Mouse (Mus musculus) C2C12 (cell line): ENCODE results near the gene Dync1i1. TPM values are rescaled to one million over a fixed set of nuclear protein-coding genes. Genes with fewer than 3 reads are reported as not detected.

ENCODE experiments used
- H3K27me3 ChIP-seq: one replicate; pipeline ENCODE4 v1.6.1; 2011; ENCODE audit not compliant: control insufficient read depth, insufficient read depth, insufficient read length
- H3K36me3 ChIP-seq: one replicate; pipeline ENCODE4 v1.6.1; 2011; ENCODE audit not compliant: control insufficient read depth, insufficient read depth
- H3K4me3 ChIP-seq: one replicate; pipeline ENCODE4 v1.5.1; 2011; ENCODE audit warnings: mild to moderate bottlenecking, control low read depth; ENCODE audit not compliant: poor library complexity, insufficient read depth, severe bottlenecking
- H3K79me2 ChIP-seq: one replicate; pipeline ENCODE4 v1.6.1; 2011; ENCODE audit not compliant: control insufficient read depth, insufficient read depth
- H3K79me3 ChIP-seq: one replicate; pipeline ENCODE4 v1.6.1; 2011; ENCODE audit warnings: low read depth, control low read depth
- H3ac ChIP-seq: one replicate; pipeline ENCODE3; 2011; ENCODE audit warnings: low read depth; ENCODE audit not compliant: control insufficient read depth, insufficient read length
- CEBPB ChIP-seq: IDR thresholded peaks from one replicate; pipeline ENCODE4 v1.6.1; 2011; ENCODE audit warnings: low read depth, mild to moderate bottlenecking, control low read depth, moderate library complexity
- CTCF ChIP-seq: IDR thresholded peaks from one replicate; pipeline ENCODE4 v1.5.1; 2011; ENCODE audit not compliant: control insufficient read depth, insufficient read depth, insufficient read length
- FOSL1 ChIP-seq: IDR thresholded peaks from one replicate; pipeline ENCODE4 v1.8.0; 2011; ENCODE audit warnings: mild to moderate bottlenecking, low read length; ENCODE audit not compliant: poor library complexity, insufficient read depth, severe bottlenecking
- MAX ChIP-seq: IDR thresholded peaks from one replicate; pipeline ENCODE4 v1.6.1; 2011; ENCODE audit warnings: mild to moderate bottlenecking, control low read depth
- MYOD1 ChIP-seq: IDR thresholded peaks from one replicate; pipeline ENCODE4 v1.6.1; 2011; ENCODE audit warnings: low read depth; ENCODE audit not compliant: control insufficient read depth, insufficient read length
- MYOG ChIP-seq: IDR thresholded peaks from one replicate; pipeline ENCODE4 v1.6.1; 2011; ENCODE audit not compliant: control insufficient read depth, insufficient read length; ENCODE audit errors: extremely low read depth
- USF1 ChIP-seq: IDR thresholded peaks from one replicate; pipeline ENCODE4 v1.6.1; 2011; ENCODE audit warnings: low read depth, mild to moderate bottlenecking, control low read depth, moderate library complexity
- polyA plus RNA-seq: library from polyadenylated mRNA; unstranded; fragments of >200 nt; fragmentation: generic; extraction: Trizol; gene quantifications from one replicate; pipeline ENCODE4 v1.2.1, GENCODE M21; 2012; ENCODE audit warnings: missing spikeins

The Dync1i1 gene
- polyA plus RNA-seq, 1 experiment, result 0.26 TPM

GRCm38 (mm10) chr6:5734862-5735261 lies 9.4 kb downstream of the Dync1i1 start:
- Histone ChIP-seq H3K79me2 (no peaks in the 10 kb centered on the region), H3K4me3 (no peak overlapping the region), H3K36me3 (no peaks in the 10 kb centered on the region), H3ac (no peak overlapping the region), H3K27me3 (no peaks in the 10 kb centered on the region), H3K79me3 (no peaks in the 10 kb centered on the region)
- TF ChIP-seq MYOG (no peak), USF1 (no peak), MYOD1 (no peak), MAX (no peak), CEBPB (no peak), FOSL1 (no peak), CTCF (no peak)

GRCm38 (mm10) chr6:5739711-5740110 lies 14.3 kb downstream of the Dync1i1 start:
- Histone ChIP-seq H3K4me3 (no peak overlapping the region), H3K36me3 (no peaks in the 10 kb centered on the region), H3K79me3 (no peaks in the 10 kb centered on the region), H3K79me2 (no peaks in the 10 kb centered on the region), H3K27me3 (no peaks in the 10 kb centered on the region), H3ac (no peak overlapping the region)
- TF ChIP-seq CTCF, result no peak
- no peak for TF ChIP-seq USF1
- no peak for TF ChIP-seq MYOD1
- no peak for TF ChIP-seq MYOG
- no peak for TF ChIP-seq FOSL1
- TF ChIP-seq CEBPB, result no peak
- no peak for TF ChIP-seq MAX

- Histone ChIP-seq H3K4me3 (no peak overlapping the region), H3K36me3 (no peaks in the 10 kb centered on the region), H3K79me2 (no peaks in the 10 kb centered on the region), H3K27me3 (no peaks in the 10 kb centered on the region), H3K79me3 (no peaks in the 10 kb centered on the region), H3ac (no peak overlapping the region)
- TF ChIP-seq MYOD1 (no peak), CTCF (no peak), USF1 (no peak), FOSL1 (no peak), MAX (no peak)
Observed at GRCm38 (mm10) chr6:5741395-5742032, 16.1 kb downstream of the Dync1i1 start.

GRCm38 (mm10) chr6:5750079-5750711 lies 24.8 kb downstream of the Dync1i1 start:
- Histone ChIP-seq H3K36me3 (no peaks in the 10 kb centered on the region), H3K4me3 (no peak overlapping the region), H3K79me3 (no peaks in the 10 kb centered on the region), H3K27me3 (no peaks in the 10 kb centered on the region), H3ac (no peak overlapping the region), H3K79me2 (no peaks in the 10 kb centered on the region)
- no peak for TF ChIP-seq USF1
- TF ChIP-seq MYOD1, result peak; percentile 93

- no peak overlapping the region for H3K4me3 ChIP-seq
- H3K27me3 ChIP-seq, result no peaks in the 10 kb centered on the region
- no peaks in the 10 kb centered on the region for H3K36me3 ChIP-seq
- no peaks in the 10 kb centered on the region for H3K79me2 ChIP-seq
- TF ChIP-seq MAX (no peak), MYOG (no peak), MYOD1 (no peak), CTCF (no peak), USF1 (no peak), CEBPB (no peak), FOSL1 (no peak)
- H3ac ChIP-seq, result no peak overlapping the region
- H3K79me3 ChIP-seq, result no peaks in the 10 kb centered on the region
Observed at GRCm38 (mm10) chr6:5752128-5752527, 26.7 kb downstream of the Dync1i1 start.

- no peaks in the 10 kb centered on the region for H3K36me3 ChIP-seq
- no peak overlapping the region for H3ac ChIP-seq
- no peak overlapping the region for H3K4me3 ChIP-seq
- H3K79me2 ChIP-seq, result no peaks in the 10 kb centered on the region
- no peaks in the 10 kb centered on the region for H3K27me3 ChIP-seq
- TF ChIP-seq MYOD1 (no peak), USF1 (no peak), CEBPB (no peak), FOSL1 (no peak), CTCF (no peak), MYOG (no peak), MAX (no peak)
- no peaks in the 10 kb centered on the region for H3K79me3 ChIP-seq
Observed at GRCm38 (mm10) chr6:5752617-5753016, 27.2 kb downstream of the Dync1i1 start.
